Mouse (Mus musculus): ENCODE results near the gene Smim11. TPM values are rescaled to one million over a fixed set of nuclear protein-coding genes. Genes with fewer than 3 reads are reported as not detected.
A peak's percentile ranks its signal among the peaks of the same experiment; 100 is the strongest.

The Smim11 gene
- polyA plus RNA-seq, 1 experiment from 2014 or later = 122 TPM

DNA sequence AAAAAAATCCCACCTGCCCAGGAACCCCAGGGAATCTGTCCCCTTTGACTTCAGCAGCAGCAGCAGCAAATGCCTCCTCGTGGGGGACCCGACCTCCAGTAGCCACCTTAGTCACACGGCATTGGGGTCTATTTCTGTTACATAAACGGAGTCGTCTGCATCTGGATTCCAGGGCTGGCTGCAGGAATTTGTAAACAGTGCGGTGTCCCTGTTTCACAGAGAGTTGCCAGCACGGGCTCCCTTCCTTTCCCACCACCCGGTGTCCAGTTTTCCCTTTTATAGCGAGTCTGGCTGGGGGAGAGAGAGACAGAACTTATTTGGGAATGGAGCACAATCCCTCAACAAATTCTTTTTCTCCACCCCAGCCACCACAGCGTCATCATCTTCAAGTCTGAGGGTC lies 16.0 kb upstream of the Smim11 start:
- DNase-seq (ENCODE audit: low spot score) = no peak
- Histone ChIP-seq H3K9me3 (ENCODE audit: control insufficient read depth, low read length) (no peaks in the 10 kb centered on the region), H3K27me3 (ENCODE audit: control insufficient read depth, insufficient read depth, low read length) (no peaks in the 10 kb centered on the region), H3K36me3 (ENCODE audit: control insufficient read depth, insufficient read depth, low read length) (no peaks in the 10 kb centered on the region), H3K4me3 (ENCODE audit: low read depth, low read length) (no peak overlapping the region), H3K4me2 (replicated peaks; ENCODE audit: low read depth) (no peak overlapping the region), H3K9ac (ENCODE audit: low read length) (no peak overlapping the region), H3K4me1 (replicated peaks; ENCODE audit: control insufficient read depth, insufficient read depth) (no peaks in the 10 kb centered on the region), H3K27ac (replicated peaks) (0 out of 2 replicates have a peak overlapping the region, but pooled peaks have one; percentile 4)
- WGBS = 19% methylated on average over 10 of the region's 10 CpGs
- no peak; the same call in 1 of the 2 replicates for ATAC-seq (ENCODE audit: low FRiP score, low TSS enrichment)
- TF ChIP-seq CTCF (IDR thresholded peaks at IDR 0.05; ENCODE audit: low read depth) (0 out of 2 replicates have a peak, but pooled peaks have one; percentile 2), EP300 (optimal IDR thresholded peaks at IDR 0.05) (no peak)

DNA sequence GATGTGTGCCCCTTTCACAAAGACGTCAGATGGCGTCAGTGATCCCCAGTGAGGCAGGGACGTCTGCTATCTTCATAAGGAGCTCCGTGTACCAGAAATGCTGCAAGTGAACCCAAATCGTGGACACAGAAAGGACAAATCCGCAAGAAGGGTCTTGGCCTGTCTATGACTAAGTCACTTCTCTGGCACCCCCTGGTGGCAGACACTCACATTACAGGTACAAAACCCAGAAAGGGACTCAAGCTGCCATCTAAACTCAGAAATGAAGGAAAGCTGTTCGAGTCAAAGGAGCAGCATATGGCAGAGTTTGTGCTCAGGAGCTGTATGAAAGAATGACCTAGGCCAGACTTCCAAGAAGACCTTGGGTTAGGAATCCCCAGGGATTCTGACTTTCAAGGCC lies 14.5 kb upstream of the Smim11 start:
- ATAC-seq (ENCODE audit: low FRiP score, low TSS enrichment) = no peak
- Histone ChIP-seq H3K4me2 (replicated peaks; ENCODE audit: low read depth) (no peak overlapping the region), H3K27me3 (ENCODE audit: control insufficient read depth, insufficient read depth, low read length) (no peaks in the 10 kb centered on the region), H3K4me3 (ENCODE audit: low read depth, low read length) (no peak overlapping the region), H3K4me1 (replicated peaks; ENCODE audit: control insufficient read depth, insufficient read depth) (no peaks in the 10 kb centered on the region), H3K9me3 (ENCODE audit: control insufficient read depth, low read length) (no peaks in the 10 kb centered on the region), H3K27ac (replicated peaks) (no peak overlapping the region), H3K9ac (ENCODE audit: low read length) (no peak overlapping the region), H3K36me3 (ENCODE audit: control insufficient read depth, insufficient read depth, low read length) (no peaks in the 10 kb centered on the region)
- 11% methylated on average over 7 of the region's 7 CpGs for WGBS
- TF ChIP-seq EP300 (optimal IDR thresholded peaks at IDR 0.05) = no peak
- peak; percentile 95 for TF ChIP-seq CTCF (IDR thresholded peaks at IDR 0.05; ENCODE audit: low read depth)
- peak; percentile 84 for DNase-seq (ENCODE audit: low spot score)

- H3K4me1 ChIP-seq (replicated peaks; ENCODE audit: control insufficient read depth, insufficient read depth) = no peaks in the 10 kb centered on the region
- H3K9me3 ChIP-seq (ENCODE audit: control insufficient read depth, low read length) = no peaks in the 10 kb centered on the region
- H3K36me3 ChIP-seq (ENCODE audit: control insufficient read depth, insufficient read depth, low read length) = no peaks in the 10 kb centered on the region
- DNase-seq (ENCODE audit: low spot score) = peak; percentile 30
- no peak overlapping the region for H3K4me2 ChIP-seq (replicated peaks; ENCODE audit: low read depth)
- H3K27me3 ChIP-seq (ENCODE audit: control insufficient read depth, insufficient read depth, low read length) = no peaks in the 10 kb centered on the region
- no peak overlapping the region for H3K9ac ChIP-seq (ENCODE audit: low read length)
- TF ChIP-seq CTCF (IDR thresholded peaks at IDR 0.05; ENCODE audit: low read depth) = peak; percentile 77
- TF ChIP-seq EP300 (optimal IDR thresholded peaks at IDR 0.05) = no peak
- H3K4me3 ChIP-seq (ENCODE audit: low read depth, low read length) = no peak overlapping the region
- 61% methylated on average over 9 of the region's 9 CpGs for WGBS
- no peak overlapping the region for H3K27ac ChIP-seq (replicated peaks)
- ATAC-seq (ENCODE audit: low FRiP score, low TSS enrichment) = peak; percentile 39; the same call in 1 of the 2 replicates
Measured at GRCm38 (mm10) chr16:92288778-92289177, 12.3 kb upstream of the Smim11 start.

DNA sequence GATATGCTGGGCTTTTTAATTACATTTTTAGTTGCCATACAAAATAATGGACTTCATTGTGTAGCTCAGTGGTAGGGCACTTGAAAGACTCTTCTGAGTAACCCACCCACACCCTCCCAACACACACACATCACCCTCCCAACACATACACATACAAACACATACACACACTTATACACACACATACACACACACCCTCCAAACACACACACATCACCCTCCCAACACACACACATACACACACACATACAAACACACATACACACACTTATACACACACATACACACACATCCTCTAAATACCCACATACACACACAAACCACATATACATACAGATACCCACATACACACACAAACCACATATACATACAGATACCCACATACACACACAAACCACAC lies 11.0 kb upstream of the Smim11 start:
- Histone ChIP-seq H3K4me2 (replicated peaks; ENCODE audit: low read depth) (no peak overlapping the region), H3K4me3 (ENCODE audit: low read depth, low read length) (no peak overlapping the region), H3K9me3 (ENCODE audit: control insufficient read depth, low read length) (no peaks in the 10 kb centered on the region), H3K36me3 (ENCODE audit: control insufficient read depth, insufficient read depth, low read length) (no peaks in the 10 kb centered on the region), H3K27me3 (ENCODE audit: control insufficient read depth, insufficient read depth, low read length) (no peaks in the 10 kb centered on the region), H3K9ac (ENCODE audit: low read length) (no peak overlapping the region), H3K27ac (replicated peaks) (no peak overlapping the region), H3K4me1 (replicated peaks; ENCODE audit: control insufficient read depth, insufficient read depth) (no peaks in the 10 kb centered on the region)
- ATAC-seq (ENCODE audit: low FRiP score, low TSS enrichment) (no peak), DNase-seq (ENCODE audit: low spot score) (no peak)
- TF ChIP-seq CTCF (IDR thresholded peaks at IDR 0.05; ENCODE audit: low read depth) (no peak), EP300 (optimal IDR thresholded peaks at IDR 0.05) (no peak)

GRCm38 (mm10) chr16:92292101-92292500 lies 9.0 kb upstream of the Smim11 start, which contains the start of gene Kcne2:
Gene Kcne2 (plus strand): TSS chr16:92292389.
- no peaks in the 10 kb centered on the region for H3K27me3 ChIP-seq (ENCODE audit: control insufficient read depth, insufficient read depth, low read length)
- ATAC-seq (ENCODE audit: low FRiP score, low TSS enrichment) (peak; percentile 45; the same call in 1 of the 2 replicates), DNase-seq (ENCODE audit: low spot score) (peak; percentile 69)
- no peak within 1 kb of the TSS for H3K4me3 ChIP-seq (ENCODE audit: low read depth, low read length)
- 37% methylated on average over 10 of the region's 10 CpGs for WGBS
- H3K36me3 ChIP-seq (ENCODE audit: control insufficient read depth, insufficient read depth, low read length) = no peaks in the 10 kb centered on the region
- H3K9ac ChIP-seq (ENCODE audit: low read length) = no peak within 1 kb of the TSS
- H3K27ac ChIP-seq (replicated peaks) = no peak within 1 kb of the TSS
- H3K4me1 ChIP-seq (replicated peaks; ENCODE audit: control insufficient read depth, insufficient read depth) = no peaks in the 10 kb centered on the region
- no peak within 1 kb of the TSS for H3K4me2 ChIP-seq (replicated peaks; ENCODE audit: low read depth)
- TF ChIP-seq CTCF (IDR thresholded peaks at IDR 0.05; ENCODE audit: low read depth) (no peak), EP300 (optimal IDR thresholded peaks at IDR 0.05) (no peak)
- H3K9me3 ChIP-seq (ENCODE audit: control insufficient read depth, low read length) = no peaks in the 10 kb centered on the region

- DNase-seq (ENCODE audit: low spot score) = peak; percentile 31
- H3K27ac ChIP-seq (replicated peaks) = no peak overlapping the region
Measured at GRCm38 (mm10) chr16:92294267-92294970, 6.7 kb upstream of the Smim11 start.

More at GRCm38 (mm10) chr16:92294267-92294970, 6.7 kb upstream of the Smim11 start:
- H3K4me1 ChIP-seq (replicated peaks; ENCODE audit: control insufficient read depth, insufficient read depth) = no peaks in the 10 kb centered on the region
- H3K9me3 ChIP-seq (ENCODE audit: control insufficient read depth, low read length) = no peaks in the 10 kb centered on the region
- H3K4me2 ChIP-seq (replicated peaks; ENCODE audit: low read depth) = no peak overlapping the region
- WGBS = 43% methylated on average over 12 of the region's 12 CpGs
- no peak overlapping the region for H3K9ac ChIP-seq (ENCODE audit: low read length)
- ATAC-seq (ENCODE audit: low FRiP score, low TSS enrichment) = no peak
- TF ChIP-seq CTCF (IDR thresholded peaks at IDR 0.05; ENCODE audit: low read depth) (no peak), EP300 (optimal IDR thresholded peaks at IDR 0.05) (no peak)
- H3K27me3 ChIP-seq (ENCODE audit: control insufficient read depth, insufficient read depth, low read length) = no peaks in the 10 kb centered on the region
- no peaks in the 10 kb centered on the region for H3K36me3 ChIP-seq (ENCODE audit: control insufficient read depth, insufficient read depth, low read length)
- no peak overlapping the region for H3K4me3 ChIP-seq (ENCODE audit: low read depth, low read length)

Data from stomach, postnatal 0 days (tissue).